Mouse (Mus musculus): ENCODE measurements around the gene Mbnl2. TPM values are rescaled to one million over a fixed set of nuclear protein-coding genes. Genes with fewer than 3 reads are reported as not detected.
A peak's percentile ranks its signal among the peaks of the same experiment; 100 is the strongest.

The Mbnl2 gene
- polyA plus RNA-seq, 1 experiment from 2014 or later, result 14.6 TPM

GRCm38 (mm10) chr14:120300191-120300590 is 24.7 kb downstream of the Mbnl2 start:
- Histone ChIP-seq H3K27ac (0 out of 2 replicates have a peak overlapping the region, but pooled peaks have one; percentile 32), H3K4me2 (no peak overlapping the region), H3K27me3 (no peaks in the 10 kb centered on the region), H3K9me3 (replicated peaks) (no peaks in the 10 kb centered on the region), H3K9ac (no peak overlapping the region), H3K36me3 (no peaks in the 10 kb centered on the region), H3K4me3 (replicated peaks) (no peak overlapping the region), H3K4me1 (replicated peaks) (peaks cover 22% of the 10 kb centered on the region)
- 66% methylated on average over 4 of the region's 4 CpGs for WGBS (ENCODE audit: insufficient replicate concordance)
- ATAC-seq (ENCODE audit: low read depth) (no peak), DNase-seq (no peak)

GRCm38 (mm10) chr14:120300814-120301213 is 25.3 kb downstream of the Mbnl2 start:
- DNase-seq, result no peak

DNA sequence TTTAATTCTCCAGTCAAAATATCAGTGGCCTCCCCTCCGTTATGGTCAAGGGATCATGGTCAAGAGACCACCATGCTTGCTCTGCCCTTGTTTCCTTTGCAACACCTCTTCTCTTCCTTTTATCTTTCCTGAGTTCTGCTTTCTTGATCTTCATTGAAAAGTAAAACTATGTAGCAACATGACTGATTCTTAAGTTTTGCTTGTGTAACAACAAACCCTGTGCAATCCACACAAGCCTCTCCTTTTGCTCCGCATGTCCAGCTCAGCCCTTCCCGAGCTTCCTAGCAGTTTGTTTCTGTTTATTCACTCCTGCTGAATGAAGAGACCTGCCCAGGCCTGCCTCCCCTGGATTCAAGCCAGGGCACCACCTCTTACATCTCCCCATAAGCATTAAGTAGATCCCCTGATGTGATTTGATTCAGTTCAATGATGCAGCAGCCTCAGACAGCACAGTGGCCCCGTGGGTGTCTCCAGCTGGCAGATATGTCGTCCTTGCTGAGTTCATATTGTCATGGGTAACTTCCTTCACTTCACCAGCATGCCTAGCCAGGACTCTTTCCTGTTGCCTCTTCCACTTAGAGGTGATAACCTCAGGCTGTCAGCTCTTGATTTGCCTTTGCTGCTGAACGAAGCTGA is 27.6 kb downstream of the Mbnl2 start:
- H3K4me3 ChIP-seq (replicated peaks), result no peak overlapping the region
- no peaks in the 10 kb centered on the region for H3K9me3 ChIP-seq (replicated peaks)
- H3K9ac ChIP-seq, result no peak overlapping the region
- H3K27me3 ChIP-seq, result no peaks in the 10 kb centered on the region
- H3K36me3 ChIP-seq, result no peaks in the 10 kb centered on the region
- ATAC-seq (ENCODE audit: low read depth) (no peak; the same call in 1 of the 2 replicates), DNase-seq (no peak)
- no peak overlapping the region for H3K27ac ChIP-seq
- 29% methylated on average over 6 of the region's 6 CpGs for WGBS (ENCODE audit: insufficient replicate concordance)
- H3K4me2 ChIP-seq, result no peak overlapping the region
- peaks cover 26% of the 10 kb centered on the region for H3K4me1 ChIP-seq (replicated peaks)

More at GRCm38 (mm10) chr14:120300814-120301213, 25.3 kb downstream of the Mbnl2 start:
- Histone ChIP-seq H3K36me3 (no peaks in the 10 kb centered on the region), H3K4me2 (no peak overlapping the region), H3K9ac (no peak overlapping the region), H3K27me3 (no peaks in the 10 kb centered on the region), H3K4me1 (replicated peaks) (peaks cover 22% of the 10 kb centered on the region), H3K4me3 (replicated peaks) (no peak overlapping the region), H3K27ac (no peak overlapping the region), H3K9me3 (replicated peaks) (no peaks in the 10 kb centered on the region)
- ATAC-seq (ENCODE audit: low read depth), result no peak
- 81% methylated on average over 4 of the region's 4 CpGs for WGBS (ENCODE audit: insufficient replicate concordance)

- no peak overlapping the region for H3K27ac ChIP-seq
- peak overlapping the region; percentile 34; the same call in 1 of the 2 replicates for H3K4me2 ChIP-seq
- peak; percentile 31 for DNase-seq
- 17% methylated on average over 11 of the region's 11 CpGs for WGBS (ENCODE audit: insufficient replicate concordance)
- H3K4me1 ChIP-seq (replicated peaks), result peaks cover 47% of the 10 kb centered on the region
- no peaks in the 10 kb centered on the region for H3K27me3 ChIP-seq
- ATAC-seq (ENCODE audit: low read depth), result peak; percentile 76
- no peak overlapping the region for H3K9ac ChIP-seq
- H3K36me3 ChIP-seq, result no peaks in the 10 kb centered on the region
- H3K4me3 ChIP-seq (replicated peaks), result no peak overlapping the region
- H3K9me3 ChIP-seq (replicated peaks), result no peaks in the 10 kb centered on the region
Measured at GRCm38 (mm10) chr14:120306229-120306628, 30.8 kb downstream of the Mbnl2 start.

DNA sequence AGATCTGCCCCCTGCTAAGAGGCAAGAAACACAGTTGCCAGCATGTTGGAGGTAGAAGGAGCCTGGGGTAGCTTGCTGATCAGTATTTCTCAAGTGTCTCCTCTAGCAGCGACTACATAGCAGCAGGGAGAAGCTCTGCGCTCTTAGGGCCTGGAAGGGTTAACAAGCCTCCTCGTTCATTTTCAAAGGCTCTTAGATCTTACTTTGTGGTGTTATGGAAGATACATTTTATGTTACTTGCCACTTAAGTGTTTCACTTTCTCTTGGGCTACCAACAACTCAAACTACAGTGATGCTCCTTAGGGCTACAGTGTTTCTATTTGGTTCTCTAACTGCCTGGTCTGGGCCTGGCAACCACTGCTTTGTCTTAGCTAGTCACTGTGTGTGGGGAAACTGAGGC is 31.9 kb downstream of the Mbnl2 start:
- 63% methylated on average over 3 of the region's 3 CpGs for WGBS (ENCODE audit: insufficient replicate concordance)
- ATAC-seq (ENCODE audit: low read depth) (no peak), DNase-seq (no peak)
- Histone ChIP-seq H3K27ac (no peak overlapping the region), H3K4me1 (replicated peaks) (peaks cover 53% of the 10 kb centered on the region), H3K36me3 (no peaks in the 10 kb centered on the region), H3K9ac (no peak overlapping the region), H3K9me3 (replicated peaks) (no peaks in the 10 kb centered on the region), H3K4me3 (replicated peaks) (no peak overlapping the region), H3K4me2 (no peak overlapping the region), H3K27me3 (no peaks in the 10 kb centered on the region)

- no peak for DNase-seq
- H3K4me2 ChIP-seq, result no peak overlapping the region
- no peak overlapping the region for H3K27ac ChIP-seq
- H3K4me3 ChIP-seq (replicated peaks), result no peak overlapping the region
- peaks cover 54% of the 10 kb centered on the region for H3K4me1 ChIP-seq (replicated peaks)
- H3K27me3 ChIP-seq, result no peaks in the 10 kb centered on the region
- H3K36me3 ChIP-seq, result no peaks in the 10 kb centered on the region
- H3K9me3 ChIP-seq (replicated peaks), result no peaks in the 10 kb centered on the region
- H3K9ac ChIP-seq, result no peak overlapping the region
- WGBS (ENCODE audit: insufficient replicate concordance), result 31% methylated on average over 4 of the region's 4 CpGs
- ATAC-seq (ENCODE audit: low read depth), result peak; percentile 38; the same call in 1 of the 2 replicates
Measured at GRCm38 (mm10) chr14:120307963-120308362, 32.5 kb downstream of the Mbnl2 start.

GRCm38 (mm10) chr14:120309691-120310090 is 34.2 kb downstream of the Mbnl2 start:
- DNase-seq, result no peak
- Histone ChIP-seq H3K27me3 (no peaks in the 10 kb centered on the region), H3K36me3 (no peaks in the 10 kb centered on the region), H3K4me3 (replicated peaks) (no peak overlapping the region), H3K4me1 (replicated peaks) (peaks cover 58% of the 10 kb centered on the region), H3K27ac (no peak overlapping the region), H3K9ac (no peak overlapping the region), H3K4me2 (no peak overlapping the region), H3K9me3 (replicated peaks) (no peaks in the 10 kb centered on the region)
- no peak for ATAC-seq (ENCODE audit: low read depth)
- WGBS (ENCODE audit: insufficient replicate concordance), result 82% methylated on average over 6 of the region's 6 CpGs

DNA sequence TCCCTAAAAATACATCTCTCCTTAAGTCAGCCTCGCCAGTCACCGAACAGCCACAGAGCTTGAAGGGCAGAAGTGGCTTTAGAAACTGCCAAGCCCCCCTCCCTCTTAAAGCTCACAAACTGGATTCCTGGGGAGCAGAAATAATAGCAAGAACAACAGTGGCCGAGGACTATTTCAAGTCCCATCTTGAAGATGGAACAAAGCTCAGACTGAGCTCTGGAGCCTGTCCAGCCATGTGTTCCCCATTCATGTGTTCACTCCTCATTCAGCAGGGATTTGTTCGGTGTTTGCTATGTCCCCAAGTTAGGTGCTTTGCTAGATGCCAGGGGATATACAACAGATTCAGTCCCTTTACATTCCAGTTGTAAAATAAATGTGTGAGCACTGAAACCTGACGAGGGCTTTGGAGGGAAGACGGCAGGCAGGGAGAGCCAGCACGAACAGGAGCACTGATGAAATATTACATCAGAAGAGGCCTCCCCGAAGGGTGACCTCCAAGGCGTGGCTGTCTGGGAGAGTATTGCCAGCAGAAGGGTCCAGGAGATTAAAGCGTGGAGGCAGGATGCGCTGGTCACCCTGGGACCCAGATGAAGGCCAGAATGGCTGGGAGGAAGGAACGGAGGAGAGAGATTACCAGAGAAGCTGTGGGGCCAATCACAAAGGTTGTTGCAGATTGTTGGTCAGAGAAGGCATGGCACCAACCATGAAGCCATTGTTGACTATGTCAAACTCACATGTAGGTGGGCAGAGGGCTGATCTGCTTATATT is 36.0 kb downstream of the Mbnl2 start:
- H3K9ac ChIP-seq, result no peak overlapping the region
- no peaks in the 10 kb centered on the region for H3K27me3 ChIP-seq
- H3K36me3 ChIP-seq, result no peaks in the 10 kb centered on the region
- ATAC-seq (ENCODE audit: low read depth), result no peak
- H3K4me2 ChIP-seq, result no peak overlapping the region
- WGBS (ENCODE audit: insufficient replicate concordance), result 61% methylated on average over 12 of the region's 12 CpGs
- H3K27ac ChIP-seq, result no peak overlapping the region
- no peak overlapping the region for H3K4me3 ChIP-seq (replicated peaks)
- no peak for DNase-seq
- no peaks in the 10 kb centered on the region for H3K9me3 ChIP-seq (replicated peaks)
- peaks cover 56% of the 10 kb centered on the region for H3K4me1 ChIP-seq (replicated peaks)

- Histone ChIP-seq H3K4me2 (no peak overlapping the region), H3K9ac (no peak overlapping the region), H3K9me3 (replicated peaks) (no peaks in the 10 kb centered on the region), H3K4me3 (replicated peaks) (no peak overlapping the region), H3K27ac (no peak overlapping the region), H3K27me3 (no peaks in the 10 kb centered on the region), H3K4me1 (replicated peaks) (peaks cover 47% of the 10 kb centered on the region), H3K36me3 (no peaks in the 10 kb centered on the region)
- WGBS (ENCODE audit: insufficient replicate concordance), result 57% methylated on average over 12 of the region's 12 CpGs
- ATAC-seq (ENCODE audit: low read depth) (peak; percentile 43; the same call in 1 of the 2 replicates), DNase-seq (no peak)
Measured at GRCm38 (mm10) chr14:120312661-120313406, 37.4 kb downstream of the Mbnl2 start.

- H3K27me3 ChIP-seq, result no peaks in the 10 kb centered on the region
- ATAC-seq (ENCODE audit: low read depth) (no peak), DNase-seq (no peak)
- H3K9me3 ChIP-seq (replicated peaks), result no peaks in the 10 kb centered on the region
- no peaks in the 10 kb centered on the region for H3K36me3 ChIP-seq
- H3K9ac ChIP-seq, result no peak overlapping the region
- H3K4me1 ChIP-seq (replicated peaks), result peaks cover 43% of the 10 kb centered on the region
- H3K27ac ChIP-seq, result no peak overlapping the region
- WGBS (ENCODE audit: insufficient replicate concordance), result 72% methylated on average over 8 of the region's 8 CpGs
- no peak overlapping the region for H3K4me2 ChIP-seq
- no peak overlapping the region for H3K4me3 ChIP-seq (replicated peaks)
Measured at GRCm38 (mm10) chr14:120313466-120313865, 38.0 kb downstream of the Mbnl2 start.

GRCm38 (mm10) chr14:120315721-120316120 is 40.3 kb downstream of the Mbnl2 start:
- Histone ChIP-seq H3K36me3 (no peaks in the 10 kb centered on the region), H3K4me1 (replicated peaks) (peaks cover 39% of the 10 kb centered on the region), H3K27me3 (no peaks in the 10 kb centered on the region), H3K4me2 (no peak overlapping the region), H3K9ac (no peak overlapping the region), H3K27ac (no peak overlapping the region), H3K9me3 (replicated peaks) (no peaks in the 10 kb centered on the region), H3K4me3 (replicated peaks) (no peak overlapping the region)
- WGBS (ENCODE audit: insufficient replicate concordance), result 79% methylated on average over 5 of the region's 5 CpGs
- no peak for ATAC-seq (ENCODE audit: low read depth)
- no peak for DNase-seq

Measured in liver, embryonic 13.5 days (tissue).